Mouse (Mus musculus) MEL (cell line): ENCODE measurements around the gene Gtf2e1. TPM values are rescaled to one million over a fixed set of nuclear protein-coding genes. Genes with fewer than 3 reads are reported as not detected.

Source experiments
- DNase-seq: peaks from one replicate; pipeline ENCODE4 v3.0.0; 2011; ENCODE audit warnings: low read depth, low spot score
- H3K27ac ChIP-seq: 2 replicates; pipeline ENCODE4 v1.5.1; 2012; ENCODE audit warnings: low read depth, mild to moderate bottlenecking, control low read depth, low read length, moderate library complexity; ENCODE audit not compliant: control insufficient read depth
- H3K27me3 ChIP-seq, 2 experiments: fragments of 150-350 bp in 1 of 2; sonication (generic) in 1 of 2; 2 replicates each; pipeline ENCODE4 v1.6.1; 2012; ENCODE audit warnings: low read length in 2 of 2, mild to moderate bottlenecking in 2 of 2, improper control_type of control experiment in 1 of 2, moderate library complexity in 1 of 2; ENCODE audit not compliant: insufficient read depth in 2 of 2, control insufficient read depth in 1 of 2
- H3K36me3 ChIP-seq, 2 experiments: 2 replicates each; pipeline ENCODE4 v1.6.1; 2012 to 2014; ENCODE audit warnings: low read length in 2 of 2, improper control_type of control experiment in 1 of 2, inconsistent platforms in 1 of 2, mild to moderate bottlenecking in 1 of 2; ENCODE audit not compliant: insufficient read depth in 2 of 2, control insufficient read depth in 1 of 2
- H3K4me1 ChIP-seq, 2 experiments: fragments of 150-350 bp in 1 of 2; sonication (generic) in 1 of 2; 2 replicates each; pipeline ENCODE4 v1.6.1; 2012; ENCODE audit warnings: low read length in 2 of 2, improper control_type of control experiment in 1 of 2, mild to moderate bottlenecking in 1 of 2; ENCODE audit not compliant: insufficient read depth in 2 of 2, control insufficient read depth in 1 of 2
- H3K4me3 ChIP-seq, 2 experiments: fragments of 150-350 bp in 1 of 2; sonication (generic) in 1 of 2; 2 replicates each; pipeline ENCODE4 v1.5.1; 2012; ENCODE audit warnings: low read depth in 2 of 2, low read length in 2 of 2, mild to moderate bottlenecking in 2 of 2, moderate library complexity in 2 of 2, control low read depth in 1 of 2, improper control_type of control experiment in 1 of 2; ENCODE audit not compliant: control insufficient read depth in 1 of 2, insufficient read depth in 1 of 2
- H3K79me2 ChIP-seq: 2 replicates; pipeline ENCODE4 v1.6.1; 2012; ENCODE audit warnings: mild to moderate bottlenecking, low read length, moderate library complexity; ENCODE audit not compliant: control insufficient read depth, poor library complexity, insufficient read depth
- H3K9ac ChIP-seq: 2 replicates; pipeline ENCODE4 v1.6.1; 2012; ENCODE audit warnings: low read depth, mild to moderate bottlenecking, control low read depth, low read length, moderate library complexity; ENCODE audit not compliant: control insufficient read depth, poor library complexity, severe bottlenecking
- H3K9me3 ChIP-seq: fragments of 150-350 bp; sonication (generic); replicated peaks from 2 replicates; pipeline ENCODE4 v1.6.1; 2012; ENCODE audit warnings: mild to moderate bottlenecking, low read length, improper control_type of control experiment, moderate library complexity; ENCODE audit not compliant: insufficient read depth
- BHLHE40 ChIP-seq: IDR thresholded peaks from 2 replicates; pipeline ENCODE4 v1.6.1; 2012; ENCODE audit warnings: low read depth, mild to moderate bottlenecking, inconsistent platforms, low read length, improper control_type of control experiment, borderline replicate concordance
- CHD2 ChIP-seq: IDR thresholded peaks from 2 replicates; pipeline ENCODE4 v1.6.1; 2011; ENCODE audit warnings: low read length, improper control_type of control experiment
- EP300 ChIP-seq, 2 experiments: IDR thresholded peaks; 2 replicates each; pipeline ENCODE4 v1.6.1; 2011; ENCODE audit warnings: improper control_type of control experiment in 2 of 2, low read length in 2 of 2, low read depth in 1 of 2, mild to moderate bottlenecking in 1 of 2
- GABPA ChIP-seq: IDR thresholded peaks from 2 replicates; pipeline ENCODE4 v1.6.1; 2012; ENCODE audit warnings: low read depth, mild to moderate bottlenecking, inconsistent platforms, low read length, improper control_type of control experiment, moderate library complexity
- GATA1 ChIP-seq: IDR thresholded peaks from 2 replicates; pipeline ENCODE4 v1.6.1; 2011; ENCODE audit warnings: low read depth, low read length, improper control_type of control experiment
- KAT2A ChIP-seq: conservative IDR thresholded peaks from 2 replicates; pipeline ENCODE4 v1.6.1; 2012; ENCODE audit warnings: low read depth, low read length, improper control_type of control experiment, inconsistent platforms
- MAFK ChIP-seq: IDR thresholded peaks from 2 replicates; pipeline ENCODE4 v1.6.1; 2011; ENCODE audit warnings: low read depth, mild to moderate bottlenecking, low read length, improper control_type of control experiment, borderline replicate concordance
- MXI1 ChIP-seq: IDR thresholded peaks from 2 replicates; pipeline ENCODE4 v1.6.1; 2011; ENCODE audit warnings: mild to moderate bottlenecking, low read depth, low read length, improper control_type of control experiment
- MYB ChIP-seq: IDR thresholded peaks from 2 replicates; pipeline ENCODE4 v1.6.1; 2011; ENCODE audit warnings: mild to moderate bottlenecking, low read depth, low read length, improper control_type of control experiment
- MYC ChIP-seq: IDR thresholded peaks from 2 replicates; pipeline ENCODE4 v1.6.1; 2011; ENCODE audit warnings: low read depth, mild to moderate bottlenecking, low read length, improper control_type of control experiment, moderate library complexity
- NELFE ChIP-seq: IDR thresholded peaks from 2 replicates; pipeline ENCODE4 v1.6.1; 2011; ENCODE audit warnings: low read depth, low read length, improper control_type of control experiment
- NRF1 ChIP-seq: IDR thresholded peaks from 2 replicates; pipeline ENCODE4 v1.6.1; 2014; ENCODE audit warnings: low read depth, mild to moderate bottlenecking, inconsistent platforms, low read length, improper control_type of control experiment, moderate library complexity; ENCODE audit not compliant: poor library complexity, insufficient read depth, severe bottlenecking
- POLR2A ChIP-seq, 2 experiments: IDR thresholded peaks; 2 replicates each; pipeline ENCODE4 v1.6.1; 2011 to 2012; ENCODE audit warnings: low read length in 2 of 2, mild to moderate bottlenecking in 2 of 2, control low read depth in 1 of 2, improper control_type of control experiment in 1 of 2, low read depth in 1 of 2, moderate library complexity in 1 of 2; ENCODE audit not compliant: control insufficient read depth in 1 of 2, insufficient read depth in 1 of 2, poor library complexity in 1 of 2
- POLR2AphosphoS5 ChIP-seq: IDR thresholded peaks from 2 replicates; pipeline ENCODE4 v1.6.1; 2012; ENCODE audit warnings: low read depth, borderline replicate concordance, mild to moderate bottlenecking, inconsistent platforms, low read length, moderate library complexity, mixed read lengths
- RAD21 ChIP-seq: IDR thresholded peaks from 2 replicates; pipeline ENCODE4 v1.6.1; 2011; ENCODE audit warnings: mild to moderate bottlenecking, low read depth, low read length, improper control_type of control experiment
- RCOR1 ChIP-seq: IDR thresholded peaks from 2 replicates; pipeline ENCODE4 v1.6.1; 2012; ENCODE audit warnings: low read depth, mild to moderate bottlenecking, inconsistent platforms, low read length, improper control_type of control experiment
- SMC3 ChIP-seq: IDR thresholded peaks from 2 replicates; pipeline ENCODE4 v1.6.1; 2011; ENCODE audit warnings: low read depth, low read length, improper control_type of control experiment
- TAL1 ChIP-seq: IDR thresholded peaks from 2 replicates; pipeline ENCODE4 v1.6.1; 2012; ENCODE audit warnings: mild to moderate bottlenecking, inconsistent platforms, low read length, moderate library complexity, mixed read lengths
- TBP ChIP-seq: IDR thresholded peaks from 2 replicates; pipeline ENCODE4 v1.8.0; 2011; ENCODE audit warnings: low read depth, low read length, improper control_type of control experiment
- TCF12 ChIP-seq: IDR thresholded peaks from 2 replicates; pipeline ENCODE4 v1.6.1; 2014; ENCODE audit warnings: low read depth, mild to moderate bottlenecking, inconsistent platforms, low read length, improper control_type of control experiment, moderate library complexity
- USF1 ChIP-seq: IDR thresholded peaks from 2 replicates; pipeline ENCODE4 v1.6.1; 2014; ENCODE audit warnings: low read depth, mild to moderate bottlenecking, inconsistent platforms, low read length, improper control_type of control experiment, moderate library complexity
- USF2 ChIP-seq, 2 experiments: IDR thresholded peaks; 2 replicates each; pipeline ENCODE4 v1.6.1; 2011 to 2012; ENCODE audit warnings: improper control_type of control experiment in 2 of 2, low read length in 2 of 2, borderline replicate concordance in 1 of 2, inconsistent platforms in 1 of 2, low read depth in 1 of 2, mild to moderate bottlenecking in 1 of 2; ENCODE audit not compliant: insufficient read depth in 1 of 2
- ZC3H11A ChIP-seq: IDR thresholded peaks from 2 replicates; pipeline ENCODE4 v1.6.1; 2012; ENCODE audit warnings: low read depth, mild to moderate bottlenecking, inconsistent platforms, low read length, improper control_type of control experiment
- ZKSCAN1 ChIP-seq: IDR thresholded peaks from 2 replicates; pipeline ENCODE4 v1.6.1; 2012; ENCODE audit warnings: low read depth, mild to moderate bottlenecking, inconsistent platforms, low read length, improper control_type of control experiment, moderate library complexity
- ZMIZ1 ChIP-seq: IDR thresholded peaks from 2 replicates; pipeline ENCODE4 v1.6.1; 2012; ENCODE audit warnings: low read depth, mild to moderate bottlenecking, inconsistent platforms, low read length, improper control_type of control experiment, moderate library complexity
- ZNF384 ChIP-seq: IDR thresholded peaks from 2 replicates; pipeline ENCODE4 v1.6.1; 2012; ENCODE audit warnings: low read depth, mild to moderate bottlenecking, inconsistent platforms, low read length, improper control_type of control experiment
- polyA plus RNA-seq, 2 experiments: library from polyadenylated mRNA; stranded (reverse) in 1 of 2; unstranded in 1 of 2; fragments of >175 nt in 1 of 2; fragments of >200 nt in 1 of 2; gene quantifications; 2 replicates each; pipeline versions ENCODE4 v1.2.1 to v1.2.4; 2012; ENCODE audit warnings: low replicate concordance in 2 of 2, low read depth in 1 of 2; ENCODE audit not compliant: insufficient read length in 2 of 2, insufficient read depth in 1 of 2, missing spikeins in 1 of 2
- total RNA-seq: library from RNA; depleted of rRNA; stranded (reverse); fragments of 300-350 nt; gene quantifications from 2 replicates; pipeline ENCODE4 v1.2.3, GENCODE M21; 2012

Gene Gtf2e1
- total and polyA plus RNA-seq, 3 experiments = 29.3 to 37.9 TPM; not detected in 1

- no peaks in the 10 kb centered on the region for H3K9me3 ChIP-seq
- no peak overlapping the region for H3K27ac ChIP-seq
- DNase-seq = no peak
- no peaks in the 10 kb centered on the region; a peak in 1 of 4 replicates for H3K27me3 ChIP-seq
- no peaks in the 10 kb centered on the region for H3K4me1 ChIP-seq
- H3K9ac ChIP-seq = no peak overlapping the region
- no peaks in the 10 kb centered on the region for H3K79me2 ChIP-seq
- no peak for TF ChIP-seq GATA1
- TF ChIP-seq TAL1 = no peak
- TF ChIP-seq MAFK = no peak
- TF ChIP-seq POLR2AphosphoS5 = no peak
- no peak for TF ChIP-seq NELFE
- TF ChIP-seq ZNF384 = no peak
- TF ChIP-seq CHD2 = no peak
- no peak for TF ChIP-seq NRF1
- TF ChIP-seq USF1 = no peak
- TF ChIP-seq RAD21 = no peak
- TF ChIP-seq KAT2A = no peak
- no peak for TF ChIP-seq TBP
- no peak for TF ChIP-seq RCOR1
- no peak for TF ChIP-seq USF2 (IDR thresholded peaks at IDR 0.05; ENCODE audit: borderline replicate concordance in 1 of 2, insufficient read depth in 1 of 2, low read depth in 1 of 2, low read length in 2 of 2)
- no peak for TF ChIP-seq ZC3H11A
- TF ChIP-seq, all 39 proteins: peak for 0
- Histone ChIP-seq H3K36me3 (no peaks in the 10 kb centered on the region), H3K4me3 (no peak overlapping the region)
Observed at GRCm38 (mm10) chr16:37463981-37464380, 75.6 kb downstream of the Gtf2e1 start.

GRCm38 (mm10) chr16:37462886-37463285 lies 76.7 kb downstream of the Gtf2e1 start:
- Histone ChIP-seq H3K4me3 (no peak overlapping the region), H3K9ac (no peak overlapping the region), H3K27me3 (no peaks in the 10 kb centered on the region; a peak in 1 of 4 replicates), H3K4me1 (no peaks in the 10 kb centered on the region), H3K27ac (no peak overlapping the region), H3K9me3 (no peaks in the 10 kb centered on the region), H3K36me3 (no peaks in the 10 kb centered on the region), H3K79me2 (no peaks in the 10 kb centered on the region)
- no peak for TF ChIP-seq MYC
- no peak for TF ChIP-seq ZKSCAN1
- no peak for TF ChIP-seq MXI1
- no peak for TF ChIP-seq TCF12
- TF ChIP-seq ZMIZ1 = no peak
- no peak for TF ChIP-seq EP300 (IDR thresholded peaks at IDR 0.05; ENCODE audit: low read depth in 1 of 2, low read length in 2 of 2)
- no peak for TF ChIP-seq GABPA
- no peak for TF ChIP-seq TAL1
- no peak for TF ChIP-seq USF2 (IDR thresholded peaks at IDR 0.05; ENCODE audit: borderline replicate concordance in 1 of 2, insufficient read depth in 1 of 2, low read depth in 1 of 2, low read length in 2 of 2)
- no peak for TF ChIP-seq BHLHE40
- no peak for TF ChIP-seq SMC3
- no peak for TF ChIP-seq POLR2A (IDR thresholded peaks at IDR 0.05; ENCODE audit: control insufficient read depth in 1 of 2, insufficient read depth in 1 of 2, low read depth in 1 of 2, low read length in 2 of 2, poor library complexity in 1 of 2)
- TF ChIP-seq ZNF384 = no peak
- no peak for TF ChIP-seq NELFE
- TF ChIP-seq ZC3H11A = no peak
- no peak for TF ChIP-seq MYB
- DNase-seq = no peak
